Mouse (Mus musculus) urinary bladder, postnatal 36 days (tissue): ENCODE results near the gene Lima1.

Source experiments
- DNase-seq, 2 experiments: peaks; one replicate each; pipeline ENCODE4 v3.0.0; 2022; ENCODE audit warnings: low spot score in 2 of 2, mixed read lengths in 1 of 2

The Lima1 gene

GRCm38 (mm10) chr15:99767467-99767866, 107.8 kb downstream of the Lima1 start:
- DNase-seq = no peak

- DNase-seq = no peak
Observed at GRCm38 (mm10) chr15:99754204-99754603, 121.1 kb downstream of the Lima1 start.

- no peak for DNase-seq
Observed at GRCm38 (mm10) chr15:99740229-99740628, 135.0 kb downstream of the Lima1 start.

- no peak for DNase-seq
Observed at GRCm38 (mm10) chr15:99736675-99737074, 138.6 kb downstream of the Lima1 start.

- DNase-seq = peak; percentile 100
Observed at GRCm38 (mm10) chr15:99735631-99736030, 139.6 kb downstream of the Lima1 start.

GRCm38 (mm10) chr15:99733186-99733585, 142.1 kb downstream of the Lima1 start:
- no peak for DNase-seq

GRCm38 (mm10) chr15:99731678-99732077, 143.6 kb downstream of the Lima1 start:
- DNase-seq = no peak

GRCm38 (mm10) chr15:99731167-99731566, 144.1 kb downstream of the Lima1 start:
- no peak for DNase-seq

GRCm38 (mm10) chr15:99729056-99729783, 146.0 kb downstream of the Lima1 start:
- no peak for DNase-seq
